In genomic region chr15:98834059-98834458, GRCm38 (mm10) we compare ENCODE assay signal across 25 mouse cellular contexts. TPM values are rescaled to one million over a fixed set of nuclear protein-coding genes. Genes with fewer than 3 reads are reported as not detected.
"Had no signal": no experiment of that assay in that cellular context is flagged by ENCODE, and none has a peak within 500 bp of the region (broad histone marks: within the 10 kb centered on the region; RNA-seq: fewer than 3 reads in every experiment).

No protein-coding gene starts in this region.

- H3K4me2 ChIP-seq: lung, embryonic 14.5 days; midbrain, embryonic 12.5 days; midbrain, embryonic 15.5 days; neural tube, embryonic 12.5 days; neural tube, embryonic 15.5 days; stomach, embryonic 15.5 days had no signal

- H3K9me3 ChIP-seq: midbrain, embryonic 12.5 days; midbrain, embryonic 15.5 days; neural tube, embryonic 12.5 days; neural tube, embryonic 15.5 days; stomach, embryonic 15.5 days had no signal

- H3K27me3 ChIP-seq: midbrain, embryonic 12.5 days; midbrain, embryonic 15.5 days; neural tube, embryonic 12.5 days; neural tube, embryonic 15.5 days; stomach, embryonic 15.5 days had no signal

- H3K4me3 ChIP-seq: midbrain, embryonic 12.5 days; midbrain, embryonic 15.5 days; neural tube, embryonic 12.5 days; neural tube, embryonic 15.5 days; stomach, embryonic 15.5 days had no signal

- H3K27ac ChIP-seq: kidney, postnatal 0 days; macrophage; midbrain, embryonic 12.5 days; midbrain, embryonic 15.5 days; neural tube, embryonic 12.5 days; neural tube, embryonic 15.5 days; stomach, embryonic 15.5 days had no signal

- ATAC-seq: intestine, postnatal 0 days; lung, postnatal 0 days; midbrain, embryonic 15.5 days had no signal

- DNase-seq: kidney, adult 2 months; lung, embryonic 14.5 days; right cerebral cortex, adult 18-20 months; right cerebral cortex, postnatal 14 days; spleen, adult 18-20 months; thymus, adult 18-20 months; thymus, postnatal 4 days had no signal

- H3K9ac ChIP-seq: lung, embryonic 14.5 days; midbrain, embryonic 12.5 days; midbrain, embryonic 15.5 days; neural tube, embryonic 12.5 days; neural tube, embryonic 15.5 days; stomach, embryonic 15.5 days had no signal

RNA-seq across cellular contexts. Expression of gene Ddn, which starts 24.8 kb away (rescaled TPM):
- polyA plus RNA-seq: limb, embryonic 11.5 days; liver, embryonic 16.5 days; macrophage; stomach, embryonic 15.5 days had no signal

RNA-seq across cellular contexts. Expression of gene Wnt1, which starts 44.4 kb away (rescaled TPM):
- total RNA-seq: layer of hippocampus, adult 8-10 months; layer of hippocampus, postnatal 10 days; left cerebral cortex, postnatal 14 days; megakaryocyte, adult 5-6 weeks had no signal
- polyA plus RNA-seq: intestine, postnatal 0 days; kidney, adult 2 months; kidney, embryonic 14.5 days; kidney, postnatal 0 days; large intestine, adult 2 months; limb, embryonic 11.5 days; limb, embryonic 14.5 days; liver, embryonic 16.5 days; lung, embryonic 14.5 days; lung, postnatal 0 days; macrophage; stomach, embryonic 15.5 days had no signal

RNA-seq across cellular contexts. Expression of gene Wnt10b, which starts 56.1 kb away (rescaled TPM):
- polyA plus RNA-seq: intestine, postnatal 0 days; kidney, embryonic 14.5 days; kidney, postnatal 0 days; liver, embryonic 16.5 days; lung, embryonic 14.5 days; macrophage; midbrain, embryonic 15.5 days had no signal
